Comparison of ENCODE assay signal across 10 mouse cellular contexts in the genomic region with DNA sequence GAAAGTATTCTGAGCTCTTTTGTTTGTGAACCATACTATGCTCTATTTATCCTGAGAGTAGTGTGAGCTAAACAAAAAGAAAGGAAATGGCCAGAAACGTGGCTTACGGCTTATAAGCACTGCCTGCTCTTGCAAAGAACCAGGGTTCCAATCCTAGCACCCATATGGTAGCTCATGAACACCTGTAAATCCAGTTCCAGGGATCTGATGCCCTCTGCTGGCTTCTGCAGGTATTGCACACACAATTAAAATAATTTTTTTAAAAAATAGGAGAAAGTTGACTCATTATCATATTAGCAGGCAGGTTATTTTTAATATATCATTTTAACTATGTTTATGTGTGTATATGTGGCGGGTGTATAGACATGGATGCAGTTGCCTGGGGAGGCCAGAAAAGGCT.
DNase-seq lines count a peak whose midpoint lies in the region; TF ChIP-seq lines count a peak whose summit lies in the region.
"Had no signal": no experiment of that assay in that cellular context is flagged by ENCODE, and none has a peak within 500 bp of the region (broad histone marks: within the 10 kb centered on the region; RNA-seq: fewer than 3 reads in every experiment).

No protein-coding gene starts in this region.

- no peak overlapping the region for H3K27ac ChIP-seq in cerebellum, adult 2 months (ENCODE audit: insufficient read depth, low read length)
- no peak overlapping the region for H3K27ac ChIP-seq in left cerebral cortex, adult 2 months
- H3K27ac ChIP-seq in bone marrow macrophage, adult 2 months (ENCODE audit: insufficient read depth, low read depth, low read length): no peak overlapping the region
- H3K27ac ChIP-seq: limb, embryonic 15.5 days; midbrain, embryonic 13.5 days had no signal

- H3K4me3 ChIP-seq in cerebellum, adult 2 months (replicated peaks; ENCODE audit: insufficient read depth, low read depth, low read length): no peak overlapping the region
- no peak overlapping the region for H3K4me3 ChIP-seq in left cerebral cortex, adult 2 months
- H3K4me3 ChIP-seq in C2C12 (ENCODE audit: insufficient read depth, poor library complexity, severe bottlenecking): no peak overlapping the region
- H3K4me3 ChIP-seq in bone marrow macrophage, adult 2 months (ENCODE audit: insufficient read depth, low read length): no peak overlapping the region
- H3K4me3 ChIP-seq: limb, embryonic 15.5 days; midbrain, embryonic 13.5 days had no signal

- H3K79me3 ChIP-seq in C2C12 (ENCODE audit: low read depth): no peaks in the 10 kb centered on the region

- H3K4me1 ChIP-seq in cerebellum, adult 2 months (ENCODE audit: control insufficient read depth, insufficient read depth, low read length): peaks cover 10% of the 10 kb centered on the region; the same call in 1 of the 2 replicates
- peaks cover 4% of the 10 kb centered on the region for H3K4me1 ChIP-seq in bone marrow macrophage, adult 2 months (ENCODE audit: control insufficient read depth, insufficient read depth, low read length)

- H3K27me3 ChIP-seq in cerebellum, adult 2 months (ENCODE audit: control insufficient read depth, insufficient read depth, low read length): no peaks in the 10 kb centered on the region
- H3K27me3 ChIP-seq in C2C12 (ENCODE audit: control insufficient read depth, insufficient read depth, insufficient read length): no peaks in the 10 kb centered on the region
- H3K27me3 ChIP-seq: limb, embryonic 15.5 days; midbrain, embryonic 13.5 days had no signal

- no peaks in the 10 kb centered on the region for H3K36me3 ChIP-seq in C2C12 (ENCODE audit: control insufficient read depth, insufficient read depth)
- H3K36me3 ChIP-seq: limb, embryonic 15.5 days; midbrain, embryonic 13.5 days had no signal

- WGBS in cerebellum, adult 2 months: 94% methylated on average over 3 of the region's 3 CpGs

- no peak for TF ChIP-seq POLR2A in cerebellum, adult 2 months (IDR thresholded peaks at IDR 0.05; ENCODE audit: borderline replicate concordance, insufficient read depth, low read length)
- no peak for TF ChIP-seq POLR2A in bone marrow macrophage, adult 2 months (IDR thresholded peaks at IDR 0.05; ENCODE audit: borderline replicate concordance, low read depth, low read length)

- no peak overlapping the region for H3ac ChIP-seq in C2C12 (ENCODE audit: control insufficient read depth, insufficient read length, low read depth)

- DNase-seq in cerebellum, adult 2 months: no peak
- no peak for DNase-seq in cerebellum, adult 9-10 months
- no peak for DNase-seq in left cerebral cortex, adult 2 months (ENCODE audit: extremely low spot score in 1 of 2, low spot score in 2 of 2)
- DNase-seq in left cerebral cortex, adult 11 months (ENCODE audit: low spot score): no peak
- no peak for DNase-seq in right cerebral cortex, adult 18-20 months
- DNase-seq in spleen, postnatal 36 days (ENCODE audit: low spot score in 2 of 2): no peak

- intact Hi-C loops in left cerebral cortex, adult 2 months (cut with DNase I): no loop called here

- peak; percentile 37; the same call in 1 of the 2 replicates for TF ChIP-seq CTCF in cerebellum, adult 2 months (IDR thresholded peaks at IDR 0.05; ENCODE audit: borderline replicate concordance, insufficient read depth, low read depth, low read length)
- peak; percentile 68 for TF ChIP-seq CTCF in left cerebral cortex, adult 2 months (IDR thresholded peaks at IDR 0.05)
- peak; percentile 16 for TF ChIP-seq CTCF in C2C12 (IDR thresholded peaks at IDR 0.05; ENCODE audit: control insufficient read depth, insufficient read depth, insufficient read length)
- TF ChIP-seq CTCF in bone marrow macrophage, adult 2 months (IDR thresholded peaks at IDR 0.05; ENCODE audit: low read depth, low read length): peak; percentile 48

- H3K79me2 ChIP-seq in C2C12 (ENCODE audit: control insufficient read depth, insufficient read depth): no peaks in the 10 kb centered on the region

TF ChIP-seq in C2C12, 6 proteins besides CTCF, POLR2A, EP300 and RAD21:
- TF ChIP-seq CEBPB (IDR thresholded peaks at IDR 0.05; ENCODE audit: low read depth): no peak
- no peak for TF ChIP-seq USF1 (IDR thresholded peaks at IDR 0.05; ENCODE audit: low read depth)
- TF ChIP-seq MAX (IDR thresholded peaks at IDR 0.05): no peak
- TF ChIP-seq MYOD1 (IDR thresholded peaks at IDR 0.05; ENCODE audit: control insufficient read depth, insufficient read length, low read depth): no peak
- no peak for TF ChIP-seq FOSL1 (IDR thresholded peaks at IDR 0.05; ENCODE audit: insufficient read depth, low read length, poor library complexity, severe bottlenecking)
- TF ChIP-seq MYOG (IDR thresholded peaks at IDR 0.05; ENCODE audit: control insufficient read depth, extremely low read depth, insufficient read length): no peak

Comparison
In these comparisons a context has a peak if more than half of its experiments do, and no peak if none do; other contexts are left out.
1. CTCF ChIP-seq: peak in every context shown above with its lines; median percentile 68 in left cerebral cortex, adult 2 months; 48 in bone marrow macrophage, adult 2 months; 37 in cerebellum, adult 2 months; 16 in C2C12.